Mouse (Mus musculus): ENCODE data around the gene Sec14l4.

GRCm38 (mm10) chr11:4005220-4005805 lies 25.9 kb upstream of the Sec14l4 start:
- TF ChIP-seq TCF12 (IDR thresholded peaks at IDR 0.05; ENCODE audit: insufficient read depth, poor library complexity, severe bottlenecking): no peak
- no peak for TF ChIP-seq POLR2A (IDR thresholded peaks at IDR 0.05; ENCODE audit: insufficient read length, low read depth)
- TF ChIP-seq E2F4 (IDR thresholded peaks at IDR 0.05; ENCODE audit: insufficient read depth): no peak
- no peak for TF ChIP-seq SRF (IDR thresholded peaks at IDR 0.05; ENCODE audit: control insufficient read depth, insufficient read length, low read depth)
- TF ChIP-seq MAX (IDR thresholded peaks at IDR 0.05; ENCODE audit: low read depth): no peak
- no peak for TF ChIP-seq MYOG (IDR thresholded peaks at IDR 0.05; ENCODE audit: control insufficient read depth in 1 of 3, insufficient read depth in 1 of 3, insufficient read length in 2 of 3, low read depth in 2 of 3)
- TF ChIP-seq POLR2AphosphoS2 (IDR thresholded peaks at IDR 0.05; ENCODE audit: insufficient read length, low read depth): no peak
- TF ChIP-seq USF1 (IDR thresholded peaks at IDR 0.05; ENCODE audit: low read depth): no peak
- no peak for TF ChIP-seq MYOD1 (IDR thresholded peaks at IDR 0.05; ENCODE audit: control insufficient read depth in 1 of 3, insufficient read length in 2 of 3, low read depth in 2 of 3)
- no peak for TF ChIP-seq REST (IDR thresholded peaks at IDR 0.05; ENCODE audit: insufficient read depth, insufficient read length)

Measured in myocyte (in vitro differentiated cells).